ENCODE assay signal across 8 mouse cellular contexts in the genomic region with DNA sequence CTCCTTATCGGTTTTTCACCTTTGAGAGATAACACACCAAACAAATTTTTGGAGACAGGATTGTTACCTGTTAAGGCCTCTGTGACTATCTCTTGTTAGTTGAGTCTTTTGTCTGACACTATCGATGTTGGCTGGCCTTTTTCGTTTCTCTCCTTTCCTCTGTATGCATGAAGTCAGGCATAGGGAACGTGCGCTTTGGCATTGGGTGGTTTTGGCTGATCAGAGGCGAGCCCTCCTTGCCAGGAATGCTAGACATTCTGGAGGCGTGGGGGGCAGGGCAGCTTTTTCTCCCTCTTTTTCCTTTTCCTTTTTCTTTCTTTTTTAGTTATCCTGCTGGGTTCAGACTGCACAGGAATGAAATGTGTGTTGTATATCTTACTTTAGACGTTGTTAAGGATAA. TPM values are rescaled to one million over a fixed set of nuclear protein-coding genes. Genes with fewer than 3 reads are reported as not detected.
DNase-seq lines count a peak whose midpoint lies in the region; ATAC-seq and TF ChIP-seq lines count a peak whose summit lies in the region.

No protein-coding gene starts in this region.

- 0 out of 2 replicates have a peak, but pooled peaks cover 3% of the 10 kb centered on the region for H3K36me3 ChIP-seq in heart, embryonic 10.5 days
- H3K36me3 ChIP-seq in kidney, embryonic 14.5 days (ENCODE audit: control insufficient read depth, insufficient read depth, low read length): no peaks in the 10 kb centered on the region
- H3K36me3 ChIP-seq in lung, postnatal 0 days (ENCODE audit: insufficient read depth, low read length): no peaks in the 10 kb centered on the region

- H3K27ac ChIP-seq in brown adipose tissue, adult 24 weeks (replicated peaks; ENCODE audit: low read depth, low read length): peak overlapping the region; percentile 84
- H3K27ac ChIP-seq in heart, embryonic 10.5 days: peak overlapping the region; percentile 87
- no peak overlapping the region for H3K27ac ChIP-seq in kidney, embryonic 14.5 days (ENCODE audit: low read depth, low read length)
- H3K27ac ChIP-seq in lung, postnatal 0 days (ENCODE audit: low read length): peak overlapping the region; percentile 64; the same call in 1 of the 2 replicates

- H3K9me3 ChIP-seq in heart, embryonic 10.5 days: no peaks in the 10 kb centered on the region
- no peaks in the 10 kb centered on the region for H3K9me3 ChIP-seq in kidney, embryonic 14.5 days (ENCODE audit: control insufficient read depth, low read length)
- H3K9me3 ChIP-seq in lung, postnatal 0 days (ENCODE audit: low read length): no peaks in the 10 kb centered on the region

- ATAC-seq in kidney, embryonic 14.5 days (ENCODE audit: low FRiP score, low TSS enrichment): no peak
- no peak for ATAC-seq in lung, postnatal 0 days

- peak overlapping the region; percentile 65 for H3K9ac ChIP-seq in kidney, embryonic 14.5 days (ENCODE audit: low read depth, low read length)
- peak overlapping the region; percentile 51 for H3K9ac ChIP-seq in lung, postnatal 0 days (replicated peaks; ENCODE audit: low read depth)

- H3K4me2 ChIP-seq in kidney, embryonic 14.5 days (replicated peaks; ENCODE audit: low read depth, low read length): peak overlapping the region; percentile 68
- peak overlapping the region; percentile 69 for H3K4me2 ChIP-seq in lung, postnatal 0 days (replicated peaks; ENCODE audit: low read depth, low read length)

- DNase-seq in gastrocnemius, adult 18-20 months (ENCODE audit: low spot score): peak; percentile 35
- no peak for DNase-seq in gastrocnemius, postnatal 25 days
- peak; percentile 79 for DNase-seq in heart, embryonic 10.5 days (ENCODE audit: low spot score)
- DNase-seq in lung, postnatal 0 days (ENCODE audit: low spot score): peak; percentile 60
- DNase-seq in yolk sac, embryonic 10.5 days (ENCODE audit: low spot score): peak; percentile 35
- DNase-seq in thymus, postnatal 0 days (ENCODE audit: low spot score): no peak

- H3K4me3 ChIP-seq in brown adipose tissue, adult 24 weeks (ENCODE audit: insufficient read depth, low read depth, low read length): peak overlapping the region; percentile 95
- H3K4me3 ChIP-seq in heart, embryonic 10.5 days: peak overlapping the region; percentile 83
- H3K4me3 ChIP-seq in kidney, embryonic 14.5 days (ENCODE audit: low read length): peak overlapping the region; percentile 65
- H3K4me3 ChIP-seq in lung, postnatal 0 days (ENCODE audit: low read depth, low read length): peak overlapping the region; percentile 61

- no peak for TF ChIP-seq CTCF in lung, postnatal 0 days (IDR thresholded peaks at IDR 0.05)

- TF ChIP-seq EP300 in lung, postnatal 0 days (IDR thresholded peaks at IDR 0.05): 0 out of 2 replicates have a peak, but pooled peaks have one; percentile 21

- 1% methylated on average over 8 of the region's 8 CpGs for WGBS in heart, embryonic 10.5 days
- WGBS in kidney, embryonic 14.5 days: 8% methylated on average over 8 of the region's 8 CpGs
- WGBS in lung, postnatal 0 days: 5% methylated on average over 8 of the region's 8 CpGs

- H3K4me1 ChIP-seq in brown adipose tissue, adult 24 weeks (ENCODE audit: control insufficient read depth, insufficient read depth, insufficient read length, low read length): peaks cover 12% of the 10 kb centered on the region; the same call in 1 of the 2 replicates
- peaks cover 26% of the 10 kb centered on the region for H3K4me1 ChIP-seq in heart, embryonic 10.5 days
- H3K4me1 ChIP-seq in kidney, embryonic 14.5 days (ENCODE audit: control insufficient read depth, insufficient read depth, low read length): no peaks in the 10 kb centered on the region
- peaks cover 4% of the 10 kb centered on the region; the same call in 1 of the 2 replicates for H3K4me1 ChIP-seq in lung, postnatal 0 days (ENCODE audit: insufficient read depth, low read depth, low read length)

- no peaks in the 10 kb centered on the region for H3K27me3 ChIP-seq in heart, embryonic 10.5 days (ENCODE audit: insufficient read depth, poor library complexity, severe bottlenecking)
- H3K27me3 ChIP-seq in kidney, embryonic 14.5 days (ENCODE audit: control insufficient read depth, insufficient read depth, low read length): no peaks in the 10 kb centered on the region; the same call in 1 of the 2 replicates
- H3K27me3 ChIP-seq in lung, postnatal 0 days (replicated peaks; ENCODE audit: insufficient read depth, low read length): no peaks in the 10 kb centered on the region

RNA-seq across cellular contexts. Expression of a gene that starts 16.3 kb away (rescaled TPM):
- total RNA-seq in gastrocnemius, adult 18-20 months (2021): 10 to 100 TPM in 1 of 2 experiments, 1 to 10 TPM in 1; 9.0 to 18.0 TPM
- 10 to 100 TPM; 18.3 to 19.1 TPM for total RNA-seq in gastrocnemius, postnatal 25 days (2021)
- 73.7 and 81.7 TPM in 2 replicates for polyA plus RNA-seq in brown adipose tissue, adult 24 weeks (2012; ENCODE audit: insufficient read depth, insufficient read length, missing spikeins)
- 68.3 and 92.7 TPM in 2 replicates for polyA plus RNA-seq in heart, embryonic 10.5 days (2016; fragmentation: Nextera tagmentation; extraction: Ambion mirVana)
- 26.4 and 49.7 TPM in 2 replicates for polyA plus RNA-seq in kidney, embryonic 14.5 days (2014; fragmentation: Nextera tagmentation; extraction: Ambion mirVana)
- polyA plus RNA-seq in lung, postnatal 0 days (2015; fragmentation: Nextera tagmentation; extraction: Ambion mirVana): 56.8 and 67.2 TPM in 2 replicates
- polyA plus RNA-seq in thymus, postnatal 0 days (2015; fragmentation: Nextera tagmentation; extraction: Ambion mirVana): 3.4 and 4.9 TPM in 2 replicates

Comparison
In these comparisons a context has a peak if more than half of its experiments do, and no peak if none do; other contexts are left out.
1. DNase-seq: peak in gastrocnemius, adult 18-20 months (single experiment), heart, embryonic 10.5 days (single experiment), lung, postnatal 0 days (single experiment) and yolk sac, embryonic 10.5 days (single experiment); none in gastrocnemius, postnatal 25 days (single experiment) and thymus, postnatal 0 days (single experiment).
2. Peak in every context shown above with its lines, with median percentiles within 50 percentile points of each other: H3K4me3 ChIP-seq.